Mouse (Mus musculus): ENCODE measurements around the gene Alx3. TPM values are rescaled to one million over a fixed set of nuclear protein-coding genes. Genes with fewer than 3 reads are reported as not detected.
A peak's percentile ranks its signal among the peaks of the same experiment; 100 is the strongest.

Gene Alx3
- polyA plus RNA-seq (2015; fragmentation: Nextera tagmentation; extraction: Ambion mirVana): 0.29 and 0.40 TPM in 2 replicates

DNA sequence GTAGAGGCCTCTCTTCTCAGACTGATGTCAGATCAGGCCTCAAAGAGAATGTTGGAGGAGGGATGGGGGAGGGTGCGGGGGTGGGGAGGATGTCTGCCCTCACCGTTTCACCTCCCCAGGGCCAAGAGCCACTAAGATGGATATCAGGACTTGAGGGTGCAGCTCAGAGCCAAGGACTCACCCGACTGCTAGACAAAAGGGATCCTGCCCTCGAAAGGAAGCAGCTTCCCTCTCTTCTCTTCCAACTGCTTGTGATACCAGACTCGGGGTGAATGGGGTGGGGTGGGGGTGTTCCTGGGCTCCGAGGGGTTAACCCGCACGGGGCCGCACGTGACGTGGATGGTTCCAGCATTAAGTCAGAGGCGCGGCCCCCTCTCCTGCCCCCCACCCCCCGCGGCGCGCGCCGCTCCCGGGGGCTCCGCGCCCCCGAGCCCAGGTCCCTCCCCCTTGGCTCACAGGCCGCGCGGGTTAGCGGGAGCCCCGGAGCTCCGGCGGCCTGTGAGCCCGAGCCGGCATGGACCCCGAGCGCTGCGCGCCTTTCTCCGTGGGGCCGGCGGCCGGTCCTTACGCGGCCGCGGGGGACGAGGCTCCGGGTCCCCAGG lies at the start of gene Alx3:
TSS of gene Alx3 (plus strand) at position 370 of the 602 bp plus-strand sequence.
- ATAC-seq: 0 out of 2 replicates have a peak, but pooled peaks have one; percentile 16
- H3K9me3 ChIP-seq (ENCODE audit: control insufficient read depth, low read length): no peaks in the 10 kb centered on the region
- H3K27ac ChIP-seq (ENCODE audit: low read depth, low read length): no peak within 1 kb of the TSS
- 2% methylated on average over 25 of the region's 46 CpGs for WGBS
- peak within 1 kb of the TSS; percentile 34 for H3K4me3 ChIP-seq (ENCODE audit: low read length)
- H3K9ac ChIP-seq (ENCODE audit: low read depth, low read length): peak within 1 kb of the TSS; percentile 45
- H3K36me3 ChIP-seq (ENCODE audit: control insufficient read depth, insufficient read depth, low read length): no peaks in the 10 kb centered on the region
- H3K4me1 ChIP-seq (ENCODE audit: control insufficient read depth, insufficient read depth, low read depth, low read length): peaks cover 8% of the 10 kb centered on the region
- H3K4me2 ChIP-seq (ENCODE audit: low read length): peak within 1 kb of the TSS; percentile 59
- H3K27me3 ChIP-seq (replicated peaks; ENCODE audit: control insufficient read depth, insufficient read depth, low read length): peaks cover 54% of the 10 kb centered on the region

DNA sequence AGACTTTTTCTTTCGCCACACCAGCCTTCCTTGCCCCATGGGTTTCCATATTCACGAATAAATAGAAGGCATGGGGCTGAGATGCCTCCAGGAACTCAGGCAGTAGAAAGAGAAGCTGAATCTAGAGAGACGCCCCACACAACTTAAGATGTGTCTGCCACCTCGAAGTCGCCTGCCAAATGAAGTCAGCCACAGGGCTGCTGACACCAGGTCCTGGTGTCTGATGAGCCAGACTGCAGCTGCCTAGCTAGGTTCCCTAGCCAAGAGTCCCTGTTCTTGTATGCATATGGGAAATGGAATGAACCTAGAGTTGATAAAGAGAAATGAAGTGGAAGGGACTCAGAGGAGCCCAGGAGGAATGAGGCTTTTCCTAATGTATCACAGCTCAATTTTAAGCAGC lies 49.6 kb upstream of the Alx3 start:
- no peak overlapping the region for H3K9ac ChIP-seq (ENCODE audit: low read depth, low read length)
- H3K9me3 ChIP-seq (ENCODE audit: control insufficient read depth, low read length): no peaks in the 10 kb centered on the region
- ATAC-seq: no peak
- no peaks in the 10 kb centered on the region for H3K36me3 ChIP-seq (ENCODE audit: control insufficient read depth, insufficient read depth, low read length)
- no peaks in the 10 kb centered on the region for H3K27me3 ChIP-seq (replicated peaks; ENCODE audit: control insufficient read depth, insufficient read depth, low read length)
- WGBS: 65% methylated on average over 5 of the region's 5 CpGs
- no peak overlapping the region for H3K4me2 ChIP-seq (ENCODE audit: low read length)
- H3K27ac ChIP-seq (ENCODE audit: low read depth, low read length): 0 out of 2 replicates have a peak overlapping the region, but pooled peaks have one; percentile 12
- no peak overlapping the region for H3K4me3 ChIP-seq (ENCODE audit: low read length)
- peaks cover 6% of the 10 kb centered on the region; the same call in 1 of the 2 replicates for H3K4me1 ChIP-seq (ENCODE audit: control insufficient read depth, insufficient read depth, low read depth, low read length)

DNA sequence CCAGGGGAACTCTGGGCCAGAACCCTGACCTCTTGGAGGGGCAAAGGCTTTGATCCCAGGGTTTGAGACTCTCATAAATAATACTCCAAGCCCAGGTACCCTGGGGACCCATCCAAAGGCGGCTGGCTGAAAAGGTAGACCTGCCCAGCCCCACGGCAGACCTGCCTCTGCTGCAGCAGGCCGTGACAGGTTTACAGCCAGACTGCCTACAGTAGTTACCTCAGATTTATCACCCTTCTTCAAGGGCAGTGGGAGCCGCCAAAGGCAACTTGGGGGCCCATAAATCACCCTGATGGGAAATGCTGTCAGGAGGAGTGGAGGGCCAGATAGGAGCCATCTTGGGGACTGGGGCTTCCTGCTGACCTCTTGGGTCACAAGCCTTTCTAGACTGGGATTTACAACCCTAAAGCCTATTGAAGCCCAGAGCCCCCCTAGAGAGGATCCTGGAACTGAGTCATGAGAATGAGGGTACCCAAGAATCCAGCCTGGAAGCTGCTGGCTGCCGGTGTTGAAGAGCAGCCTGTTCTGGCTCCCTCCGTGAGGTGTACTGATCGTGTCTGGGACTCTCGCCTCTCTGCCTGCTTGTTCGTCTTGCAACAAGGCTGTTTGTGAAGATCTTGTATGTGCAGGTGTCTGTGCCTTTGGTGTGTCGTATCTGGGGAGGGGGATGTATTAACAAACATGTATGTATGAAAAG lies 49.0 kb upstream of the Alx3 start:
- H3K9me3 ChIP-seq (ENCODE audit: control insufficient read depth, low read length): no peaks in the 10 kb centered on the region
- no peak overlapping the region for H3K4me2 ChIP-seq (ENCODE audit: low read length)
- peaks cover 6% of the 10 kb centered on the region; the same call in 1 of the 2 replicates for H3K4me1 ChIP-seq (ENCODE audit: control insufficient read depth, insufficient read depth, low read depth, low read length)
- no peaks in the 10 kb centered on the region for H3K36me3 ChIP-seq (ENCODE audit: control insufficient read depth, insufficient read depth, low read length)
- 59% methylated on average over 10 of the region's 10 CpGs for WGBS
- H3K27me3 ChIP-seq (replicated peaks; ENCODE audit: control insufficient read depth, insufficient read depth, low read length): no peaks in the 10 kb centered on the region
- H3K27ac ChIP-seq (ENCODE audit: low read depth, low read length): 0 out of 2 replicates have a peak overlapping the region, but pooled peaks have one; percentile 12
- no peak; the same call in 1 of the 2 replicates for ATAC-seq
- no peak overlapping the region for H3K9ac ChIP-seq (ENCODE audit: low read depth, low read length)
- H3K4me3 ChIP-seq (ENCODE audit: low read length): no peak overlapping the region

DNA sequence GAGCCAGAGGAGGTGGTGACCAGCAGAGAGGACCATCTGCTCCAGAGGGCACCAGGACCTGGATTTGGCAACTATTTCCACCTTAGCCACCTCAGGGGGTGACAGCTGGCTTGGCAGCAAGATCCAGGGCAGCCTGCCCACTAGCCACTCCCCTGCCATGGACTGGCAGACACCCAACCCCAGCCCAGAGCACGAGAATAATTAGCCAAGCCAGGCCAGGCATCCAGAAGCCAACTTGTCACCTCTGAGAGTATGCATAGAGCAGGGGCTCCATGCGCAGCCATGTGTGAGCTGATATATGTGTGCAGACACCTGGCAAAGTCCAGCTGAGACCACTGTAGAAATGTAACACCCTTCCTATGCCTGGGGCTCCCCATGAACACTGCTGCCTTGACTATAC lies 47.9 kb upstream of the Alx3 start:
- no peak overlapping the region for H3K9ac ChIP-seq (ENCODE audit: low read depth, low read length)
- no peaks in the 10 kb centered on the region for H3K36me3 ChIP-seq (ENCODE audit: control insufficient read depth, insufficient read depth, low read length)
- H3K9me3 ChIP-seq (ENCODE audit: control insufficient read depth, low read length): no peaks in the 10 kb centered on the region
- H3K4me3 ChIP-seq (ENCODE audit: low read length): no peak overlapping the region
- H3K4me1 ChIP-seq (ENCODE audit: control insufficient read depth, insufficient read depth, low read depth, low read length): peaks cover 6% of the 10 kb centered on the region; the same call in 1 of the 2 replicates
- H3K27me3 ChIP-seq (replicated peaks; ENCODE audit: control insufficient read depth, insufficient read depth, low read length): no peaks in the 10 kb centered on the region
- no peak overlapping the region for H3K4me2 ChIP-seq (ENCODE audit: low read length)
- WGBS: 30% methylated on average over 2 of the region's 2 CpGs
- ATAC-seq: peak; percentile 84
- no peak overlapping the region for H3K27ac ChIP-seq (ENCODE audit: low read depth, low read length)

DNA sequence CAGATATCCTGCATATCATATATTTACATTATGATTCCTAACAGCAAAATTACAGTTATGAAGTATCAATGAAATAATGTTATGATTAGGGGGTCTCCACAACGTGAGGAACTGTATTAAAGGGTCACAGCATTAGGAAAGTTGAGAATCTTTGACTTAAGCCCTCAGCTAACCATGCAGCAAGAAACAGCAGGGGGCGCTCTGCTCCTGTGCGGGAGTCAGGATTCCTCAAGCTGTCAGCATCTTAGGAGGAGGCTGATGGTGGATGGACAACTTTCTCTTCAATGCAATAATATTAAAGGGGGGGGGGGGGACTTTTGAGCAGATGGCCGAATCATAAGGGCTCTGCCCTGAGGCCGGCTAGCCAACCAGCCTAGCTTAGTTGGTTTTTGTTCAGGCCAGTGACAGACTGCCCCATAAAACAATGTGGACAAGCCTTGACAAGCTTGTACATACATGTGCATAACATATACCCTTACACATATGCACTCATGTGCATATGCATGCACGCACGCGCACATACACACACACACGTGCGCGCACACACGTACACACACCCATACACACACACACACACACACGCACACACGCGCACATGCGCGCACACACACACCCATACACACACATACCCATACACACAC lies 44.3 kb upstream of the Alx3 start:
- H3K36me3 ChIP-seq (ENCODE audit: control insufficient read depth, insufficient read depth, low read length): no peaks in the 10 kb centered on the region
- no peak overlapping the region for H3K4me2 ChIP-seq (ENCODE audit: low read length)
- WGBS: 73% methylated on average over 17 of the region's 17 CpGs
- no peak overlapping the region for H3K27ac ChIP-seq (ENCODE audit: low read depth, low read length)
- no peak overlapping the region for H3K4me3 ChIP-seq (ENCODE audit: low read length)
- no peak overlapping the region for H3K9ac ChIP-seq (ENCODE audit: low read depth, low read length)
- peaks cover 12% of the 10 kb centered on the region for H3K4me1 ChIP-seq (ENCODE audit: control insufficient read depth, insufficient read depth, low read depth, low read length)
- H3K27me3 ChIP-seq (replicated peaks; ENCODE audit: control insufficient read depth, insufficient read depth, low read length): no peaks in the 10 kb centered on the region
- 0 out of 2 replicates have a peak, but pooled peaks have one; percentile 9 for ATAC-seq
- H3K9me3 ChIP-seq (ENCODE audit: control insufficient read depth, low read length): no peaks in the 10 kb centered on the region

DNA sequence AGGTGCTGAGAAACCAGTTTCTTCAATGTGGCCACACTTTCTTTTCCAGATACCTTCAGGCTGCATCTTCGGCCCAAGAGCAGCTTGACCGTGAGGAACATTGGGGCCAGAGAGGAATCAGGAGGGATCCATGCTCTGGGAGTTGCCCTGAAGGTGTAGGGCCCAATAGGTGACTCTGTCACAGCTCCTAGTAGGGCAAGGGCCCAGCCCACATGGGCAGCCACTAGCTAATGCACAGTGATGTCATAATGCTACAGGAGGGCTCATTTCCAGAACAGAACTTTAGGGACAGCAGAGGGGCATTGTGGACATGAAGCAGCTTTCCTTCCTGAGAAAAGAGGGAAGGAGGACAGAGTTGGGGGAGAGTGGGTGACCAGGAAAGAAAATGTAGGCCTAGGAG lies 40.0 kb upstream of the Alx3 start, which contains the start of gene Ubl4b:
TSS of gene Ubl4b (minus strand) at position 232 of the 400 bp plus-strand sequence.
- Histone ChIP-seq H3K4me1 (ENCODE audit: control insufficient read depth, insufficient read depth, low read depth, low read length) (peaks cover 6% of the 10 kb centered on the region), H3K27ac (ENCODE audit: low read depth, low read length) (no peak within 1 kb of the TSS), H3K27me3 (replicated peaks; ENCODE audit: control insufficient read depth, insufficient read depth, low read length) (no peaks in the 10 kb centered on the region), H3K4me3 (ENCODE audit: low read length) (no peak within 1 kb of the TSS), H3K4me2 (ENCODE audit: low read length) (no peak within 1 kb of the TSS), H3K9ac (ENCODE audit: low read depth, low read length) (no peak within 1 kb of the TSS), H3K36me3 (ENCODE audit: control insufficient read depth, insufficient read depth, low read length) (no peaks in the 10 kb centered on the region), H3K9me3 (ENCODE audit: control insufficient read depth, low read length) (no peaks in the 10 kb centered on the region)
- WGBS: 94% methylated on average over 2 of the region's 2 CpGs
- no peak for ATAC-seq

DNA sequence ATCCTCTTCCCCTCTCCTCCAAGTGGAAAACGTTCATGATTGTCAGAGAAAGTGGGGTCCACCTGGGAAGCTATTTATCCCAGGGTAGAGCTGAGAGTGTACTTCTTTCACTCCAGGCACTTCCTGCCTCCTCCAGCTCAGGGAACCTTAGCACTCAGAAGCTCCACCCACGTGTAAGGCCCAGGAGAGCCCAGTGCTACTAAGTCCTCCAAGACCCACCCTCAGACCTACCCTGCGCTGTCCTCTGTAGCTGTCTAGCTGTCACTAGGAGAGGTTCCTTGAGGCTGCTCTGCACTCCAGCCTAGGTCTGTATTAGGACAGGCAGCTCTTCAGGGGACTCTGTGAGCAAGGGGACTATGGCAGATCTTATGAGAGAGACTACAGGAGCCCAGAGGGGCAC lies 36.1 kb upstream of the Alx3 start:
- Histone ChIP-seq H3K9ac (ENCODE audit: low read depth, low read length) (no peak overlapping the region), H3K27me3 (replicated peaks; ENCODE audit: control insufficient read depth, insufficient read depth, low read length) (no peaks in the 10 kb centered on the region), H3K4me3 (ENCODE audit: low read length) (no peak overlapping the region), H3K36me3 (ENCODE audit: control insufficient read depth, insufficient read depth, low read length) (no peaks in the 10 kb centered on the region), H3K4me1 (ENCODE audit: control insufficient read depth, insufficient read depth, low read depth, low read length) (no peaks in the 10 kb centered on the region), H3K27ac (ENCODE audit: low read depth, low read length) (no peak overlapping the region), H3K9me3 (ENCODE audit: control insufficient read depth, low read length) (no peaks in the 10 kb centered on the region), H3K4me2 (ENCODE audit: low read length) (no peak overlapping the region)
- 40% methylated on average over 2 of the region's 3 CpGs for WGBS
- peak; percentile 13; the same call in 1 of the 2 replicates for ATAC-seq

DNA sequence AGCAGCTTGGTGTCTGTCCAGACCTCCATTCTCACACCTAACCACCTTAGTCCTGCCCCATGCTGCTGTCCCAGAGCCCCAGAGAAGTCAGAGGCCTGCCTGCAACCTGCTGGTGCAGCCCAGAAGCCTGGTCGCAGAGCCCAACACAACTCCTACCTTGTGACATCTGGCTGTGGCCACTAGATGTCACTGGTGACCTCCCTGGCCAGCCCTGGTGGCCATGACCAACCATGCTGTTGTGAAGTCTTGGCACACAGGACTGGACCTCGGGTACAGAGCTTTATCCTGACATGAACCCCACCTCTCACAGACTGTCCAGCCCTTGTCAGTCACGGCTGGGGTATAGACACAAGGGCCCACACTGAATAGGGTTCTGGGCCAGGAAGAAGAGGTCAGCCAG lies 35.6 kb upstream of the Alx3 start:
- no peaks in the 10 kb centered on the region for H3K27me3 ChIP-seq (replicated peaks; ENCODE audit: control insufficient read depth, insufficient read depth, low read length)
- WGBS: 12% methylated on average over 3 of the region's 3 CpGs
- no peaks in the 10 kb centered on the region for H3K4me1 ChIP-seq (ENCODE audit: control insufficient read depth, insufficient read depth, low read depth, low read length)
- no peaks in the 10 kb centered on the region for H3K9me3 ChIP-seq (ENCODE audit: control insufficient read depth, low read length)
- ATAC-seq: peak; percentile 87
- H3K36me3 ChIP-seq (ENCODE audit: control insufficient read depth, insufficient read depth, low read length): no peaks in the 10 kb centered on the region
- no peak overlapping the region for H3K4me3 ChIP-seq (ENCODE audit: low read length)
- H3K9ac ChIP-seq (ENCODE audit: low read depth, low read length): no peak overlapping the region
- no peak overlapping the region for H3K27ac ChIP-seq (ENCODE audit: low read depth, low read length)
- no peak overlapping the region for H3K4me2 ChIP-seq (ENCODE audit: low read length)

DNA sequence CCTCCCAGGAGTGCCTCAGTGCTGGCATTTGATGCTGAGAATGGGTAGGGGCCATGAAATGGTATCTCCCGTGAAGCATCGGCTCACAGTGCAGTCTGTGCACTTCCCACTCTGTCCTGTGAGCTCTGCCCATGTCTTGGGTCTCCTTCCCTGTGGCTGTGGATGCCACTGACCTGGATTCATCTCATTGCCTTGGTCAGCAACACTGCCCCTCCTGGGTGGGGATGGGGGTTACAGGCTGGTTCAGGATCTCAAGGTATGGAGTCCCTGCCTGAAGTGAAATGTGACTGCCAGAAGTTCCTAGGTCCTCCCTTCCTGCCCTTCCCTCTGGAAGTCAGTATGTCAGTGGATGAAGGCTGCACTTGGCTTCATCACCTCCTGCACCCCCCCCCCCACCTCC lies 32.7 kb upstream of the Alx3 start:
- Histone ChIP-seq H3K4me2 (ENCODE audit: low read length) (no peak overlapping the region), H3K27me3 (replicated peaks; ENCODE audit: control insufficient read depth, insufficient read depth, low read length) (no peaks in the 10 kb centered on the region), H3K4me1 (ENCODE audit: control insufficient read depth, insufficient read depth, low read depth, low read length) (no peaks in the 10 kb centered on the region), H3K4me3 (ENCODE audit: low read length) (no peak overlapping the region), H3K27ac (ENCODE audit: low read depth, low read length) (no peak overlapping the region), H3K9me3 (ENCODE audit: control insufficient read depth, low read length) (no peaks in the 10 kb centered on the region), H3K9ac (ENCODE audit: low read depth, low read length) (no peak overlapping the region), H3K36me3 (ENCODE audit: control insufficient read depth, insufficient read depth, low read length) (no peaks in the 10 kb centered on the region)
- ATAC-seq: no peak
- 72% methylated on average over 2 of the region's 2 CpGs for WGBS

All from hindbrain, embryonic 16.5 days (tissue).